ENCODE assay signal across 8 mouse cellular contexts in genomic region chr5:9161456-9162041, GRCm38 (mm10). TPM values are rescaled to one million over a fixed set of nuclear protein-coding genes. Genes with fewer than 3 reads are reported as not detected.
DNase-seq lines count a peak whose midpoint lies in the region; ATAC-seq lines count a peak whose summit lies in the region.

Gene Dmtf1, minus strand, starts transcription at chr5:9161776.

- ATAC-seq in hindbrain, embryonic 16.5 days, result peak; percentile 97

- no peaks in the 10 kb centered on the region for H3K36me3 ChIP-seq in hindbrain, embryonic 16.5 days (ENCODE audit: control insufficient read depth, insufficient read depth, low read length)
- H3K36me3 ChIP-seq in macrophage (ENCODE audit: inconsistent target), result no peaks in the 10 kb centered on the region

- peak within 1 kb of the TSS; percentile 100 for H3K9ac ChIP-seq in hindbrain, embryonic 16.5 days (ENCODE audit: low read depth, low read length)

- H3K79me2 ChIP-seq in macrophage (ENCODE audit: inconsistent target), result peaks cover 45% of the 10 kb centered on the region

- H3K4me2 ChIP-seq in hindbrain, embryonic 16.5 days (ENCODE audit: low read length), result peak within 1 kb of the TSS; percentile 78

- peak; percentile 74 for DNase-seq in WW6 (ENCODE audit: low read depth, low spot score)
- peak; percentile 84 to 91 for DNase-seq in cerebellum, postnatal 4 days (ENCODE audit: low spot score in 2 of 2)
- DNase-seq in gastrocnemius, adult 18-20 months (ENCODE audit: low spot score), result peak; percentile 80
- DNase-seq in left cerebral cortex, adult 18-20 months (ENCODE audit: low spot score in 2 of 2), result peak; percentile 80 to 91
- peak; percentile 93 for DNase-seq in right cerebral cortex, adult 18-20 months
- peak; percentile 58 for DNase-seq in urinary bladder, postnatal 10 days (ENCODE audit: low spot score)

- under 1% methylated on average over 47 of the region's 64 CpGs for WGBS in hindbrain, embryonic 16.5 days
- 1% methylated on average over 55 of the region's 64 CpGs for WGBS in macrophage (ENCODE audit: missing documents)

- no peaks in the 10 kb centered on the region for H3K9me3 ChIP-seq in hindbrain, embryonic 16.5 days (ENCODE audit: control insufficient read depth, low read length)

- peak within 1 kb of the TSS; percentile 99 for H3K27ac ChIP-seq in hindbrain, embryonic 16.5 days (ENCODE audit: low read depth, low read length)
- peak within 1 kb of the TSS; percentile 73 for H3K27ac ChIP-seq in macrophage

- no peaks in the 10 kb centered on the region for H3K27me3 ChIP-seq in hindbrain, embryonic 16.5 days (replicated peaks; ENCODE audit: control insufficient read depth, insufficient read depth, low read length)

- H3K4me3 ChIP-seq in hindbrain, embryonic 16.5 days (ENCODE audit: low read length), result peak within 1 kb of the TSS; percentile 96
- H3K4me3 ChIP-seq in macrophage (ENCODE audit: inconsistent target), result peak within 1 kb of the TSS; percentile 80

- H3K4me1 ChIP-seq in hindbrain, embryonic 16.5 days (ENCODE audit: control insufficient read depth, insufficient read depth, low read depth, low read length), result peaks cover 15% of the 10 kb centered on the region

RNA-seq across cellular contexts. Expression of gene Dmtf1, which starts in this region (rescaled TPM):
- 1 to 10 TPM; 7.7 to 9.4 TPM for total RNA-seq in gastrocnemius, adult 18-20 months (2021)
- 51.2 and 55.5 TPM in 2 replicates for polyA plus RNA-seq in hindbrain, embryonic 16.5 days (2015; fragmentation: Nextera tagmentation; extraction: Ambion mirVana)
- 10 to 100 TPM; 51.0 to 56.4 TPM for total RNA-seq in left cerebral cortex, adult 18-20 months (2021)
- total RNA-seq in macrophage (2018; cell fraction: chromatin; rRNA removed), result 100 to 1,000 TPM; 142 to 253 (median 190) TPM
- total RNA-seq in macrophage (2018; cell fraction: cytosol; rRNA removed), result 10 to 100 TPM; 10.1 to 22.5 (median 14.3) TPM
- total RNA-seq in macrophage (2018; cell fraction: nucleus; rRNA removed), result 100 to 1,000 TPM in 14 of 26 experiments, 10 to 100 TPM in 12; 64.1 to 214 (median 111) TPM
- 14.0 to 20.3 TPM (median 17.0 TPM) in 3 replicates for polyA plus RNA-seq in macrophage (2018)

Comparison
In these comparisons a context has a peak if more than half of its experiments do, and no peak if none do; other contexts are left out.
1. Peak in every context shown above with its lines: DNase-seq, ATAC-seq, H3K4me3 ChIP-seq and H3K27ac ChIP-seq.
2. RNA of gene Dmtf1 (total RNA-seq): 51.0 to 56.4 TPM in left cerebral cortex, adult 18-20 months; 7.7 to 9.4 TPM in gastrocnemius, adult 18-20 months; every median in the first group is over 4 times any median in the second.